Mouse (Mus musculus) left cerebral cortex, postnatal 10 days (tissue): ENCODE data around the gene Gls2. TPM values are rescaled to one million over a fixed set of nuclear protein-coding genes. Genes with fewer than 3 reads are reported as not detected.
"Not testable (repeated sequence)": the region's sequence is repeated elsewhere in the genome, so short reads cannot be mapped to it uniquely, and the experiment has no call there.

Experiments used
- DNase-seq, 2 experiments: peaks; one replicate each; pipeline ENCODE4 v3.0.0; 2021 to 2022; ENCODE audit warnings: low spot score in 2 of 2, mixed read lengths in 1 of 2; ENCODE audit errors: extremely low spot score in 1 of 2
- intact Hi-C: fragments of 180-260 bp; cut with DNase I; formaldehyde crosslinking; loops from one replicate; pipeline ENCODE4 v1.15.1; 2025
- total RNA-seq, 2 experiments: library from RNA; stranded (reverse); gene quantifications; 2 replicates each; pipeline ENCODE4 v1.2.3; 2021

The Gls2 gene
- total RNA-seq, result 10 to 100 TPM; 17.8 to 18.7 TPM

DNA sequence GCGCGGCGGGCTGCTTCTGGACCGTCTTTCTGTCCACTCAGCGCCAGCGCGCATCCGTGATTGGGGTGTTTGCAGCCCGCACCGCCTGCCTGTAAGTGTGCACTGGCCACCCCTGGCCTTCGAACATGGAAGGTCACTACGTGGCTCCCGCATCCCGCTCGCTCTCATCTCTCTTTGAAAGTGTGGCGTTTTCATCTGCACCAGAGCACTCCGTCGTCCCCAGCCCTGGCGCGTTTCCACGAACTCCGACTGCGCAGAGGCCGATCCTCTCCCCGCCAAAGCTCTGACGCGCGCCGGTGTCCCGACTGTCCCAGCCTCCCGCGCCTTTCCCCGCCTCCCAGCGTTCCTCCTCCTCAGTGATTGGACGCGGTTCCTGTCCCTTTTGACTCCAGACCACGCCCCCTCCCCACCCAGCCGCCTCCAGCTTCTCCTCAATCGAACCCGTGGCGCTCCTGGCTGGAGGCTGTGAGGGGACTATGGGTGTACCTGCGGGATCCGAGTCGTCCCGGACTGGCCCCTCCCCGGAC is at the start of gene Gls2:
Gls2 (plus strand) TSS at position 434 of the 527 bp plus-strand sequence.
- DNase-seq, result peak; percentile 96 to 99
- intact Hi-C loops, result loop anchor here (10.0 kb wide), 1 partner anchor 249 kb away; no protein-coding TSS in a partner anchor

DNA sequence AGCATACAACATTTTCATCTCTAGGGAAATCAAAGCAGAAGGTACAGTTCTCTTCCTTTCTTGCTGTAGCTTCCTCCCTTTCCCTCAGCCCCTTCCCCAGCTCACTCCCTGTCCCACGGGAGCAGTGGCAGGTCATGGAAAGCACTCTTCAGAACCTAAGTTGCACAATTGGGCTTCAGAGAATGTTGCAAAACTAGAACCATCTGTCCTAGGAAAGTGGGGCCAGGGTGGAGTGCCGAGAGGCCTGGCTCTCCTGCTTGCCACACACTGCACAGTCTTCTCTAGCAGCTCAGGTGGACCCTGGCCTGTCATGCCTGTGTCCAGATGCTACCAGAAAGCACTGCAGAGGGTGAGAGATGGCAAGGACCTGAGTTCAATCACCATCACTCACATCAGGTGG is 49.3 kb upstream of the Gls2 start:
- no peak for DNase-seq
- intact Hi-C loops, result no loop called here

DNA sequence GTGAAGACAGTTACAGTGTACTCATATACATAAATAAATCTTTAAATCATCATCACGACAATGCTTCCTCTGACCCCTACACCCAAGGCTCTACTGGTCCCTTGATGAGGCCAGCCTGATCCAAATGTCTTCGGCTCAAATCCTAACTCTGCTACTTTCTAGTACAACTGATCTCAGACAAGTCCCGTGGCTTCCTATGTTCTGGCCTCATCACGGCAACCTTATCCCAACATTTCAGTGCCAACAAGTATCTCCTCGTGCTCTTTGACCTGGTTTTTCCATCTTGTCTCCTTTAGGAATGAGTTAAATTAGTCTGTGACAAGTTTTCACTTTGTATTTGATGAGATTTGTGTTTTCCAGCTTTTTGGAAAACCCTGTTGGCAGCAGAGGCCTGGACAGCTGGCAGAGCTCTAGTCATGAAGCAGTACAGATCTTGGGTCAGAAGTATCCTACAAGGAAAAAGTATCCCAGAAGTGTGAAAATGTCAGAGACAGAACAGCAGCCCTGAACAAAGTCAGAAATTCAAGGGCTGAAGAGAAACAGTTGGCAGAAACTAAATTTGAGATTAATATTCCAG is 45.4 kb upstream of the Gls2 start:
- intact Hi-C loops, result no loop called here
- no peak for DNase-seq

DNA sequence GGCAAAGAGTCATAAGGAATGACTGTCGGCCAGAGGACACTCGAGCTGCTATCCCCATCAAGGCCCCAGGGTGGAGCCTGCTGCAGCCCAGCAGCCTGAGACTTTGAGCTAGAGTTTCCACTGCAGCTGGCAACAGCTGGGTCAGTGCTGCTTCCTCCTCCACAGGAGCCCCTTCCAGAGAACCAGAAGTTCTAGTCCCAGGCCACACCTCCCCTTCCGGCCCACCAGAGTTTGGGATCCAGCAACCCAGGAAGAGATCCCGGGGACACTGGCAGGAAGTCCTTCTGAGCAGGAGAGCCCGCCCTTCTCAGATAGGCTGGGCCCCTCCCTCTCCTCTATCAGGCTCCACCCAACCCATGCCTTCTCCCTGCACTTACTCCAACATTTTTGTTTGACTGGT is 44.7 kb upstream of the Gls2 start:
- DNase-seq, result peak in 1 of 2 experiments; percentile 90
- intact Hi-C loops, result no loop called here

DNA sequence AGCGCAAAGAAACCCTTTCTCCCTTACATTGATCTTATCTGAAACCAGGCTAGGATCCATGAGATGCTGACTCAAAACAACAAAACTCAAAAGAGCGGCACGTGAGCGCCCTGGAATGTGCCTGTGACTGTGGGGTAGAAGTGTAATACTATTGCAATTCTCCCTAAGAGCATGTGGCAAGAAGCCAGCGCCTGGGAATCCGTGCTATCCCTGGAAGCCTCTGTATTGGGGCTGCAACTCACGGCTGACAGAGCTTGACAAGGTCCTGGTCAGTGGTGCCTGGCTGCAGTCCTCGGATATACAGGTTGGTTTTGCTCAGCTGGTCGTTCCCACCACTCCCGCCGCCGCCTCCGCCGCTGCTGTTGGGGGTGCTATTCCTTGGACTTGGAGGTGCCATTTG is 43.3 kb upstream of the Gls2 start:
- intact Hi-C loops, result no loop called here

DNA sequence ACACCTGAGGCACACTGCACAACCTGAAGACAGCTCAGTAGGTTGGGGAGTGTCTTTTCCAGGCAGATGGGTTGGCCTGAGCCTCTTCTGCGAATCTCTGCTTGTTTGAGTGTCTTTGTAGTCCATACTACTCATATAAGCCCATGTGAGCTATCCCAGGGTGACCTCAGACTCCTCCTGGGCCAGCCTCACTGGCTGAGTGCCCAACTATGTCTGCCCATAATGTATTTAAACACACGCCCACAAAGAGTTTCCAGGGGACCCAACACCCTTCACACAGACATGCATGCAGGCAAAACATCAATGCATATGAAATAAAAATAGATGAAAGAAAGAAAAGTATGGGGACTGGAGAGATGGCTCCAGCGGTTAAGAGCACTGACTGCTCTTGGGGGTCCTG is 40.3 kb upstream of the Gls2 start:
- intact Hi-C loops, result no loop called here
- DNase-seq, result no peak

More for the DNA sequence above, 43.3 kb upstream of the Gls2 start:
- peak in 1 of 2 experiments; percentile 69 for DNase-seq

DNA sequence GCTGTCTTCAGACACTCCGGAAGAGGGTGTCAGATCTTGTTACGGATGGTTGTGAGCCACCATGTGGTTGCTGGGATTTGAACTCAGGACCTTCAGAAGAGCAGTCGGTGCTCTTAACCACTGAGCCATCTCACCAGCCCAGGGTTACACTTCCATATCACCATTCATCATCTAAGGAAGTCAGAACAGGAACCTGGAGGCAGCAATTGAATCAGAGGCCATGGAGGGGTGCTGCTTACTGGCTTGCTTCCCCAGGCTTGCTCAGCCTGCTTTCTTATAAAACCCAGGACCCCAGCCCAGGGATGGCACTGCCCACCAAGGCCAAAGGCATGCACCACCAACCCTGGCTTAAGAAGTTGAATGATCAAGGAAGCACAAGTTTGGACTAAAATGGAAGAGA is 28.5 kb upstream of the Gls2 start:
- DNase-seq, intact Hi-C loops: not testable (repeated sequence)

DNA sequence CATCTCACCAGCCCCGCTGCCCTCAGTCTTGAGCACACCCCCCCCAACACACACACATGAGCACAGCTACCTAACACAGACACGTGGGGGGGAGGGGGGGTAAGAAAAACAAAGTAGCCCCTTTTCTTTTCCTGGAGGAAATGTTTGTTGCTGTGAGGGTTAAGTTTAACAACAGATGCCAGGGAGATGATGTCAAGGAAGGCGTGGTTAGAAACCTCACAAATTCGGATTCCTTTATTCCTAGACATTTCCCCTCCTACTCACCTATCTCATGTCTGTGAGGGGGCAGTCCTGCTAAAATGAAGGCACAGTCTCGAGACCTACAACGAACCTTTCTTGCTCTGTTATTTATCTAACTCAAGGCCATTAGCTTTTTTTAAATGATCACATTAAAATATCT is 27.2 kb upstream of the Gls2 start:
- intact Hi-C loops, result no loop called here
- no peak for DNase-seq

DNA sequence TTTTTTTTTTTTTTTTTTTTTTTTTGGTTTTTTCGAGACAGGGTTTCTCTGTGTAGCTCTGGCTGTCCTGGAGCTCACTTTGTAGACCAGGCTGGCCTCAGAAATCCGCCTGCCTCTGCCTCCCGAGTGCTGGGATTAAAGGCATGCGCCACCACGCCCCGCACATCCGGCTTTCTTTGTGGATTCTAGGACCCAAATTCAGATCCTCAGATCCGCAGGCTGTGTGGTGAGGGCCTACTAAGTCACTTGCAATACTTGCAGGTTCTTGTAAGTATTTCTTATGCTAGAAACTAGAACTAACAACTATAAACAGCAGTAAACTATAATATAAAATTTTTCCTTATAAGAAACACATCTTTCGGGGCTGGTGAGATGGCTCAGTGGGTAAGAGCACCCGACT is 22.9 kb upstream of the Gls2 start:
- intact Hi-C loops, DNase-seq: not testable (repeated sequence)

DNA sequence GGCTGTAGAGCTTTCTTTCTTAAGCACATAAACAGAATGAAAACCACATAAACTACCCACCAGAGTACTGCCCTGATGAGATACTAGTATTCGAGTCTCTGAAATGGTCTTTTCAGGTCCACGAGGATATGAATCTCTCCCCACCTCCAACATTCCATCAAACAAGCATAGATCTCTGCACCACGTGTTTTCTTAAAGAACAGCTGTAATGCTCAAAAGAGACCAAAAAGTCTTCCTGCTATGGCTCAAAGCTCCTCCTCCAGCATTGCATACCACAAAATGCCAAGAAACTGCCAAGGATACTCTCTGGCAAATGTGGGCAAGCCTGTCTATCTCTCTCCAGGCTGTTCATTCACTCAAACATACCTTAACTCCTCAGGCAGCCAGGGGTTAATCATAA is 19.0 kb upstream of the Gls2 start:
- intact Hi-C loops, result no loop called here
- DNase-seq, result no peak

DNA sequence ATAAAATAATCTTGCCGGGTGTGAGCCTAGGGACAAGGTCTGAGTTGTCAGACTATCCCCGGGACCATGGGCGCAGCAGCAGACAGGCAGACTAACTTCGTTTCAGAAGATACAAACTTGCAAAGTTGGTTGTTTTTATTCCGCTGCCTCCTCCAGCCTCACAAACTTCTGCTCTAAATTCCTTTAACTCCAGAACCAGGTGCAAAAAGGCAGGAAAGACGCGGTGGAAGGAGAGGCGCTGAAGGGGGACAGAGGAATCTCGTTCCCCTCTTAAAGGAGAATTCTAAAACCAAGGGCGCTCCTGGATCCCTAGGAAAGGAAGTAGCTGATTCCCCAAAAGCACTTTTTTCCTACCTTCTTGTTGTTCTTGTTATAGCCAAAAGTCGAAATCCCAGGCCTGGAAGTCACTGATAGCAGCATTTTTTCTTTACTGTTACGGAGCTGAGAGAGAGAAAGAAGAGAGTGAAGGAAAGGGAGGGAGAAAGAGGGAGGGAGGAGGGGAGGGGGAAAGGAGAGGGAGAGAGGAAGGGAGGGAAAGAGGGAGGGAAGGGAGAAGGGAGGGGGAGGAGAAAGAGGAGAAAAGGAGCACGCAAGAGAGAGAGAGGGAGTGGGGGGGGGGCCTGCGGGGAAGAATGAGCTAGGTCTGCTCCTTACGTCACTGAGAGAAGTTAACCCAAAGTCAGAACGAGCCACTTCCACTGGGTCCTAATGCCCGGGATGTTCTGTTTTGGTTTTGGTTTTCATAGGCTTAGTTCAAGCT is 18.1 kb upstream of the Gls2 start:
- intact Hi-C loops, result no loop called here

DNA sequence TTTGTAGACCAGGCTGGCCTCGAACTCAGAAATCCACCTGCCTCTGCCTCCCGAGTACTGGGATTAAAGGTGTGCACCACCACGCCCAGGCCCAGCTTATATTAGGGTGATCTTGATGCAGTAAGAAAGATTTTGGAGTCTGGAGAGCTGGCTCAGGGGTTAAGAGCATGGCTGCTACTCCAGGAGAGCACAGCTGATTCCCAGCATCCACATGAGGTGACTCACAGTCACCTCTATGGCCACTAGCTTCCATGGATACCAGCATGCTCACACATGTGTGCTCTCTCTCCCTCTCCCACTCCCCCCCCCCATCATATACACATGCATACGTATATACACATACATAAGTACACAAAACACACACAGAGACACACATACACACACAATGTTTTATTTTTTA is 16.9 kb upstream of the Gls2 start:
- no peak for DNase-seq
- intact Hi-C loops, result no loop called here

More for the DNA sequence above, 18.1 kb upstream of the Gls2 start:
- peak; percentile 25 to 62 for DNase-seq

DNA sequence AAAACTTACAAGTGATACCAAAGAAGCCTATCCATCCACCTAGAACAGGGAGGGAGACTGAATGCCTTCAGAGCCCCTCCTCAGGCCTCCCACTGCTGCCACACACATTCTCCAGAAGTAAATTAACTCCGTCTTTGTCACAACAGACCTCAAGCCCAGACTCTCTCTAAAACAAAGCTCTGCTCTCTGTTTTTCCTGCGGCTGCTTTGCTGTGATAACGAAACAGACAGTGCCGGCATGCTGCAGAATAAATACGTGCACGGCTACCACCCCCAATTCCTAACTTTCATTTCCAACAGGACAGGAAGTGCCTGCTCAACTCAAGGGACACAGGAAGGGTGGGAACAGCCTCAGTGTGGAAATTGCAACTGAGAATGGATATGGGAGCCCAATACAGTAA is 14.3 kb upstream of the Gls2 start, which contains the start of gene Rbms2:
Rbms2 (minus strand) TSS at position 309 of the 400 bp plus-strand sequence.
- DNase-seq, result no peak
- intact Hi-C loops, result loop anchor here (10.0 kb wide), 1 partner anchor 445 kb away; the partner anchor contains the start of gene Zbtb39

DNA sequence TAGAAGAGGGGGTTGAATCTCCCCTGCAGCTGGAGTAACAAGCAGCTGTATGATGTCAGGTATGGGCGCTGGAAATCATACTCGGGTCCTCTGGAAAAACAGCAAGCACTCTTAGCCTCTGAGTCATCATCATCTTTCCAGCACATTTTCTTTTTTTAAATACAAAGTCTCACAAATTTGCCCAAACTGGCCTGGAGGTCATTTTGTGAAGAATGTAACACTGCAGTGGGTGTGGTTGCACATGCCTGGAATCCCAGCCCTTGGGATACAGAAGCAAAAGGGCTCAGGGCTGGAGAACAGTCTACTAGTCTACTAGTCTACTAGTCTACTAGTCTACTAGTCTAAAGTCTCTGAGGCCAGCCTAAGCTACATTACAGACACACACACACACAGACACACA is 10.0 kb upstream of the Gls2 start:
- intact Hi-C loops, result loop anchor here (10.0 kb wide), 1 partner anchor 449 kb away; the partner anchor contains the start of gene Zbtb39
- no peak for DNase-seq

DNA sequence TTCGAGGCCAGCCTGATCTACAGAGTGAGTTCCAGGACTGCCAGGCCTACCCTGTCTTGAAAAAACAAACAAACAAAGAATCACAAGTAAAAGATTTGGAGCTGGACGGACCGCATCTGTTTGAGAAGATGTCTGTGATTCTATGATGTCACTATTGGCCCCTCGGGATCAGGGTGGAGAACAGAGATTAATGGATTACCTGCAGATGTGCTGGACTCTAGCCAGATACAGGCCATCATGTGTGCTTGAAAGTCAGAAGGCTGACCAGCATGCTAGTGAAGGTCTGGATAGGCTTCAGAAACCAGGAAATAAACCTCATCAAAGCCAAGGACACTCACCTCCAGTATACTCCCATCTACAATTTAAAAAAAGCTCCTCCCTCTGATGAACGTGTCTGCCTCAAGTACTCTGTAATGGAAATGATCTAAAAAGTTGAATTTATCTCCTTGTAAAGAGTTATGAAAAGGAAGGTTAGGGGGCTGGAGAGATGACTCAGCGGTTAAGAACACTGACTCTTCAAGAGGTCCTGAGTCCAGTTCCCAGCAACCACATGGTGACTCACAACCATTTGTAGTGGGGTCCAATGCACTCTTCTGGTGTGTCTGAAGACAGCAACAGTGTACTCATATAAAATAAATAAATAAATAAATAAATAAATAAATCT is 8.8 kb upstream of the Gls2 start:
- intact Hi-C loops, result loop anchor here (5.0 to 10.0 kb wide), 2 partner anchors 93 to 451 kb away; partner anchors contain the start of genes Baz2a and Zbtb39
- DNase-seq, result no peak

DNA sequence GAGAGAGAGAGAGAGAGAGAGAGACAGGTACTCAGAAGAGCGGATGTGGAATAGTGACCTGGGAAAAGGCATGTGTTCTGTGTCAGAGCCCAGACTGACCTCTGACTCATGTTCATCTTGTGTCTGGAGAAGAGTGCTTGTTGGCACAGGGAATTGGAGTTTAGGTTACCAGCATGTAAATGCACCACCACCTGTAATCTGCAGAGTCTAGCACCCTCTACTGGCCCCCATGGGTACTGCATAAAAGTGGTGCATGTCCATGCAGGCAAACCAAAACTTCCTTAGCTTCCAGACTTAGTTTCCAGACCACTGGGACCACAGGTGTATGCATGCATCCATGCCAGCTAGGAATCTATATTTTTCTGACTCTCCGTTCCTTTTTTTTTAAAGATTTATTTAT is 8.3 kb upstream of the Gls2 start:
- peak; percentile 26 to 74 for DNase-seq

DNA sequence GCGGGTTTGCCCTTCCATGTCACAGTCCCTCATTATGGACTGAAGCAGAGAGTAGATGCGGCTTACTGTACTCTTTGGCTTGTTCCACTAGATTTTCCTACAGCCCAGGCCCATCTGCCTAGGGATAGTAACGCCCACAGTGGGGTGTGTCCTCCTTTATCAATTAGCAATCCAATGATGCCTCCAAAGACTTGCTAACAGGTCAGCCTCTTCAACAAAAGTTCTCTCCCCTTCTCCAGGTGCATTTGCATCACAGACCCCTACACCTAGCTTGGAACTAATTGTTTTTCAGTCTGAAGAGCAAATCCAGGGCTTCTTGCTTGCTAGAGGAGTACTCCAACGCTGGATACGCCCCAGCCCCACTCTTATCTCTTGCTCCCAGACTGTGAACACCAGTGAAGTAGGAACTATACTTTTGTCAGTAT is 7.1 kb upstream of the Gls2 start:
- DNase-seq, result no peak
- intact Hi-C loops, result loop anchor here (5.0 to 10.0 kb wide), 2 partner anchors 95 to 452 kb away; partner anchors contain the start of genes Baz2a and Zbtb39

More for the DNA sequence above, 8.3 kb upstream of the Gls2 start:
- intact Hi-C loops, result loop anchor here (5.0 to 10.0 kb wide), 2 partner anchors 94 to 451 kb away; partner anchors contain the start of genes Baz2a and Zbtb39

DNA sequence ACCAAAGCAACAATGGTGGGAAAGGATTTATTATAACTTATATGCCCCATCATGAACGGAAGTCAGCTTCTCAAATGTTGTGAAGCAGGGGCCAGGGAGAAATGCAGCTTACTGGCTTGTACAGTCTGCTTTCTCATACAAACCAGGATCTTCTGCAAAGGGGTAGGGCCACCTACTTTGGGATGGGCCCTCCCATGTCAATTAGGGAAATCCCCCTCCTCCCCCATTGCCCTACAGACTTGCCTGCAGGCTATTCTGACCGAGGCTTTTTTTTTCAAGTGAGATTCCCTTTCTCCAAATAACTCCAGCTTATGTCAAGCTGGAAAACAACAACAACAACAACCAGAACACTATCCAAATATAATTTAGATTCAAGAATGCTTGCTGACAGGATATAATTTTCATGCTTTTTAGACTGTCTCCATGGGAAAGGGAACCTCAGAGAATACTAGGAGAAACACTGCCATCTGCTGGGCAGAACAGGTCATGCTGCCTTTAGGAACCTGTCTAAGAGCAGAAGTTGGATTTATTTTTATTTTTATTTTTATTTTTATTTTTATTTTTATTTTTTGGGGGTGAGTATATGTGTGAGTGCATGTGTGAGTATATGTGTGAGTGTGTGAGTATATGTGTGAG is 5.9 kb upstream of the Gls2 start:
- peak; percentile 68 to 74 for DNase-seq
- intact Hi-C loops, result loop anchor here (2.0 to 10.0 kb wide), 3 partner anchors 46 to 454 kb away; partner anchors contain the start of genes Baz2a and Zbtb39
